Mouse (Mus musculus) CD4-positive helper T cell, adult 2 months (primary cell): Measurements from ENCODE around the gene Vamp2.

Source experiments
- DNase-seq: peaks from one replicate; pipeline ENCODE4 v3.0.0-alpha.2; 2012; ENCODE audit warnings: low read depth, missing footprints, low spot score

Gene Vamp2

DNA sequence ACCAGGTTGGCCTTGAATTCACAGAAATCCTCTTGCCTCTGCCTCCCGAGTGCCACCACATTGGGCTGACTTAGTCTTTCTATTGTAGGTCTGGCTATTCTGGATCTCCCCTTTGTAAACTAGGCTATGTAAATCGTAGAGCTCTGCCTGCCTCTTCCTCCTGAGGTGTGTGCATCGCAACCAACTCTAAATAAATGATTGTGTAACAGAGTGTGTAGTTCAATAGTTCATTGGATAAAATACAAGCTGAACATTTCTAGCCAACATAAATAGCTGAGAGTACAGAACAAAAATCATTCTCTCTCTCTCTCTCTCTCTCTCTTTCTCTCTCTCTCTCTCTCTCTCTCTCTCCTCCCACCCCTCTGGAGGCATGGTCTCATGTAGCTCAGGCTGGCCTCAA is 26.3 kb downstream of the Vamp2 start:
- no peak for DNase-seq

DNA sequence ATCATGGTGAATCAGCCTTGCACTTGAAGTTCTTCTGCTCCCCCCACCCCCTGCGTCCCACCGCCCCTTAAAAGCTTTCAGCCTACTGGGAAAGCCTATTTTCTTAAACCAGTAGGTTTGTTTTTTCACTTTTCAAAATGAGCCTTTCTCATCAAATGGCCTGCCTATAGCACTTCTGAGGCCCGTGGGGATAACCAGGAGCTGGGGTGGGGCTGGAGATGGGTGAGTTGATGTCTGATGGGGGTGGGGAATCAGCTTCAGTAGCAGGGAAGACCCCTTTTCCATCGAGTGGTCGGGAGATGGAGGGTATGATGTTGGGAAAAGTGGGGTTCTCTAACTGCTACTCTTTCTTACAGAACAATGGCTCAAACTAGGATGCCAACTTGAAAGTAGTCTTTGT is 28.6 kb downstream of the Vamp2 start:
- no peak for DNase-seq

DNA sequence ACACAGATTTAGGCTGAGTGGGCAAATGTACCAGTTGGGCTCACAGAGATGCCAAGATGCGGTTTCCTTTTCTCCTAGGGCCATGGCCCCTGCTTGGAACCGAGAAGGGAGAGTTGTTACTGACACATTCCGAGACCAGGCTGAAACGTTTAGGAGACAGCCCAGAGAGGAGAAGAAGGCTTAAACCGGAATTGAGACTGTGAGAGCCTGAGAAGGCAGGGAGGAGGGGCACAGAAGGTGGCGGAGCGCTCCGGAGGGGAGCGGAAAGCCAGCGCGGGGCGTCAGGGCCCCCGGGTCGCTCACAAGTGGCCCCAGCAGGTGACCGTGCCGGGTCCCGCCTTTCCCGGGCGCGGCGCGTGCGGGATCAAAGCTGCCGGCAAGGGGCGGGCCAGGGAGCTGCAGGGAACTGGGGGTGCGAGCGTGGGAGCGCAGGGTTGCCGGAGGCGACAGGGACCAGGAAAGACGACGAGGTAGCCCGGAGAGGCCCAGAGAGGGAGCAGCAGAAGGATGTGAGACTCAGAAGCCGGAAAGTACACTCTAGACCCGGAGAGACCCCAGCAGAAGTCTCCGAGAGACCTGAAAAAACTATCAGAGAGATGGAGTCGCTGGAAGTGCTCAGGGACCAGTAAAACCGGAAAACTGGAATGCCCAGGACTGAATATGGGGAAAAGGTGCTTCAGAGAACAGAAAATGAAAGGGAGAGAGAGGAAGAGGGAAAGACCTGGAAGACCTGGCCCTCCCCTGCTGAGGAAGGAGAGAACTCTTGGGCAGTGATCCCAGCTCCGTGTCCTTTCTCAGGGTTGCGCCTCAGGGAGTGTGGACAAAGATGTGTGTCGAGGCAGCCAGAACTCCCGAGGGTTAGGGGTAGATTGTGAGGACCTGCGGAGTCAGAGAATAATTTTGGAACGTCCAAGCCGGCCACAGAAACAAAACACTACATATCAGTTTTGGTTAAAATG is 29.7 kb downstream of the Vamp2 start:
- peak; percentile 74 for DNase-seq

DNA sequence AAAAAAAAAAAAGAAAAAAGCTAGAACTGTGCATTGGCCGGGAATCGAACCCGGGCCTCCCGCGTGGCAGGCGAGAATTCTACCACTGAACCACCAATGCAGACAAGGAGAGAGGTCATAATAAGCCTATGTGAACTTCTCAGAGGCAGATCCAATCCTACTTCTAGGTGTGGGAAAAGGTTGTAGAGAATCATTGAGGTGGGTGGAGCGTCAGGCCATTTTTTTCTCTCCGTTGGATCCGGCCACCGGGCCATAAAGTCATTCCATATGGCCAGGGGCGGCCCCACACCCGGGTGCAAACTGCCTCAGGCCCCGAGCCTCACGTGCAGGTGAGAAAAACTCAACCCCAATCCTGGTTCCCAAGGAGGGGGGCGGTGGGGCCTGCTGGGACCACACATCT is 30.5 kb downstream of the Vamp2 start:
- DNase-seq, result peak; percentile 85

DNA sequence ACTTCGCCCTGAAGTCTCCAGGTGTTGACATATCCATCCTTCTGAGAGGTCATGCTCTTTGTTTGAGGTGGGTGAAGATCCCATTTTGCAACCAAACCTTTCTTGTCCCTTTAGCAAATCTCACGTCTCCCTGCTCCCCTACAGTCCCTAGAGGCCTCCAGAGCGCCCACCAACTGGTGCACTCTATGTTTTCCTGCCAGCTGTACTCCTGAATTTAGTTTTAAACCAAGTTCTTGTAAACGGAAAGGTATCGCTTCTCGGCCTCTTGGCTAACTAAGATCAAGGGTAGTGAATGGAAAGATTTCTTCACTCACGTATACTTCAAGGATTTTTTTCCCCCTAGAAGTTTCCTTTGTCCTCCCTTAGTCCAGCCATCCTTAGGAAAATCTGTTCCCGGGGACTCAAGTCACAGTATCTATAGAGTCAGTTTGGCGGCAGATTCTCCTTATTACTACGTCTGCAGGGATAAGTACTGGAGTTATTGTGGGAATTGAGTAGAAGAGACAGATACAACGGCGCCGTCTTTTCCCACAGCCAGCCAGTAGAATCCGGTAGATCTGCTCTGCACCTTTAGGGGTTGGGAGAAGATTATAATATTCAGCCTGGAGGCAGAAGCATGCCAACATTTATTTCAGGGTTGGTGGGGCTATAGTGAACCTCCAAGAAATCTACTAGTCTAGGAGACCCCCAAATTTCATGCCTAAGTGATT is 31.3 kb downstream of the Vamp2 start:
- DNase-seq, result no peak

GRCm38 (mm10) chr11:69120221-69121000 is 32.1 kb downstream of the Vamp2 start, which contains the start of gene Hes7:
Gene Hes7, plus strand, starts transcription at chr11:69120404.
- peak; percentile 29 for DNase-seq

GRCm38 (mm10) chr11:69121001-69121740 is 32.9 kb downstream of the Vamp2 start:
- DNase-seq, result peak; percentile 50

GRCm38 (mm10) chr11:69121741-69122335 is 33.5 kb downstream of the Vamp2 start:
- peak; percentile 64 for DNase-seq

- peak; percentile 78 for DNase-seq
Measured at GRCm38 (mm10) chr11:69122336-69122951, 34.2 kb downstream of the Vamp2 start, which contains the start of gene 9130213A22Rik. Gene 9130213A22Rik, minus strand, starts transcription at chr11:69122589.

DNA sequence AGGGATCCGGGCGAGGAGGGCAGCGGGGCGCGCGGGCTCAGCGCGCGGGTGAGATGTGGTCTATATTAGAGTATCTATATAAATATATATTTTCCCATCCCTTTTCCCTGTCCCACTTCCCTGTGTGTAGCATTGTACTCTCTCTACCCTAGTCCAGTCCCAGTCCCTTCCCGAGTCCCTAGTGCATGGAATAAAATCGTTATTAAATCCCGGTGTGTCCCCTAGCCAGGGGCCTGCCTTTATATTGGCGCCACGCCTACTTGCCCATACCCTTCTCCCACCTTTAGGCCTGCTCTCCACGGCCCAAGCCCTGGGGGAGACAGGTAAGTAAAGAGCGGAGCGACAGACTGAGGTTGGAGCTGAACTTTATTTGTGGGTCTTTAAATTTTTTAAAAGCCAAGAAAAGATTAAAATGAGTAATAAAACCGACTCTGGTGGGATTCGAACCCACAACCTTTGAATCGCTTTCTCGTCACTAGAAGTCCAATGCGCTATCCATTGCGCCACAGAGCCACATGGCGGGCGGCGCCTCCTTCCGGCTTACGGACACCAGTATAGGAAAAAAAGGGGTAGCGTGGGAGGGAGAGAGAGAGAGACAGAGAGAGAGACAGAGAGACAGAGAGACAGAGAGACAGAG is 34.9 kb downstream of the Vamp2 start:
- peak; percentile 91 for DNase-seq

GRCm38 (mm10) chr11:69123693-69124497 is 35.6 kb downstream of the Vamp2 start:
- DNase-seq, result peak; percentile 92

GRCm38 (mm10) chr11:69124498-69124847 is 36.2 kb downstream of the Vamp2 start:
- peak; percentile 88 for DNase-seq

DNA sequence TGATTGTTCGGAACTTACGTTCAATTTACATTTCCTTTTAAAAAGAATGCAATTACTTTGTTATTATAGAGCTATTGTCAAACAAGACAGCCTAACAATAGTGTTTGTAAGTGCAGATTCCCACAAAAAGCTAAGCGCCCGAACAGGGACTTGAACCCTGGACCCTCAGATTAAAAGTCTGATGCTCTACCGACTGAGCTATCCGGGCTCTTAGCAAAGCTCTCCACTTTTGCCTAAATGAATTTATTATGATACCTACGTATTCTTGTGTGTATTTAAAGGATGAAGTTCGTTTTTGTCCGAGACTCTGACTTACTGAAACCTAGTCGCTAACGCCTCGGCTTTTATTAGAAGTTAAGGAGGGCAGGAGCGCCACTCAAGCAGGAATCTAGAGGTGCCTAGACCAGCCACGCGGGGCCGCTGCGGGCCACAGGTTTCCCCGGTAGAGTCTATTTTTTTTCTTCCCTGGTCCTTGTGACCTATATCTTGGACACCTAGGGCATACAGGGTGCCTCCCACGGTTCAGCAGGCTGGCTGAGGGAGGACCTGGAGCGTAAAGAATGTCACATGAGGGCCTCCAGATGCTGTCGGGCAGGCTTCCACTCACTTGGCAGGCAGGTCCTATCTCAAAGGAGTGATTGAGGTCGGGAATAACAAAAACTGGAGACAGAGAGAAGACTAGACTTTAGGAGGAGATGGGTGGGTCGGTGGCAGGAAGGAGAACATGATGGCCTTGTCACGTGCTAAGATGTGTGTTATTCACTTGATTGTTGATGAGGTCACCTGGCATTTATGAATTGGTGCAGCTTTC is 37.0 kb downstream of the Vamp2 start:
- peak; percentile 91 for DNase-seq

DNA sequence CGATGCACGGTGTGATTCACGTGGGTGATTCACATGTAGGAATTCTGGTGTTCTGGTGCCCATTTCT is 37.4 kb downstream of the Vamp2 start, which contains the start of gene Aloxe3:
TSS of gene Aloxe3 (plus strand) at position 45 of the 67 bp plus-strand sequence.
- DNase-seq, result no peak

- DNase-seq, result peak; percentile 45
Measured at GRCm38 (mm10) chr11:69125919-69126705, 37.8 kb downstream of the Vamp2 start.

GRCm38 (mm10) chr11:69126706-69127095 is 38.4 kb downstream of the Vamp2 start:
- DNase-seq, result no peak

- no peak for DNase-seq
Measured at GRCm38 (mm10) chr11:69128426-69129122, 40.3 kb downstream of the Vamp2 start.
